Mouse (Mus musculus) heart, embryonic 12.5 days (tissue): ENCODE measurements around the gene Ell3. TPM values are rescaled to one million over a fixed set of nuclear protein-coding genes. Genes with fewer than 3 reads are reported as not detected.

Source experiments
- ATAC-seq: fragments of 200-750 bp; cut with Nextera tagmentation; 2 replicates; pipeline ENCODE4 v1.8.0; 2017; ENCODE audit warnings: moderate TSS enrichment, moderate library complexity; ENCODE audit not compliant: insufficient number of reproducible peaks, low FRiP score
- H3K27ac ChIP-seq: fragments of 300-500 bp; sonication (generic); 2 replicates; pipeline ENCODE4 v1.5.1; 2016; ENCODE audit warnings: mild to moderate bottlenecking, moderate library complexity; ENCODE audit not compliant: poor library complexity, severe bottlenecking
- H3K27me3 ChIP-seq: fragments of 300-500 bp; sonication (generic); replicated peaks from 2 replicates; pipeline ENCODE4 v1.6.1; 2016; ENCODE audit warnings: mild to moderate bottlenecking, moderate library complexity
- H3K36me3 ChIP-seq: fragments of 300-500 bp; sonication (generic); 2 replicates; pipeline ENCODE4 v1.6.1; 2016; ENCODE audit warnings: mild to moderate bottlenecking, moderate library complexity
- H3K4me1 ChIP-seq: fragments of 300-500 bp; sonication (generic); replicated peaks from 2 replicates; pipeline ENCODE4 v1.6.1; 2016; ENCODE audit warnings: mild to moderate bottlenecking
- H3K4me2 ChIP-seq: fragments of 300-500 bp; sonication (generic); 2 replicates; pipeline ENCODE4 v1.6.1; 2016; ENCODE audit warnings: mild to moderate bottlenecking, moderate library complexity
- H3K4me3 ChIP-seq: fragments of 300-500 bp; sonication (generic); 2 replicates; pipeline ENCODE4 v1.5.1; 2016; ENCODE audit warnings: mild to moderate bottlenecking
- H3K9ac ChIP-seq: fragments of 300-500 bp; sonication (generic); 2 replicates; pipeline ENCODE4 v1.6.1; 2016; ENCODE audit warnings: mild to moderate bottlenecking, moderate library complexity
- H3K9me3 ChIP-seq: fragments of 300-500 bp; sonication (generic); replicated peaks from 2 replicates; pipeline ENCODE4 v1.6.1; 2016; ENCODE audit warnings: mild to moderate bottlenecking, moderate library complexity
- WGBS: fragments of 180-500 bp; shearing (Covaris S2); methylation state at CpG from one replicate; pipeline ENCODE4 v1.1.7; 2016; 5-methylcytosine and 5-hydroxymethylcytosine counted together
- polyA plus RNA-seq: library from polyadenylated mRNA; unstranded; fragments of >200 nt; fragmentation: Nextera tagmentation; extraction: Ambion mirVana; gene quantifications from 2 replicates; pipeline ENCODE4 v1.2.1, GENCODE M21; 2016

The Ell3 gene
- polyA plus RNA-seq, 1 experiment from 2014 or later, result 1.4 TPM

GRCm38 (mm10) chr2:121460071-121460470 is 16.0 kb upstream of the Ell3 start:
- H3K9me3 ChIP-seq, result no peaks in the 10 kb centered on the region
- WGBS, result 72% methylated on average over 2 of the region's 2 CpGs
- no peaks in the 10 kb centered on the region for H3K27me3 ChIP-seq
- no peak for ATAC-seq
- H3K9ac ChIP-seq, result no peak overlapping the region
- peaks cover 18% of the 10 kb centered on the region for H3K36me3 ChIP-seq
- H3K4me1 ChIP-seq, result peaks cover 4% of the 10 kb centered on the region
- no peak overlapping the region for H3K4me2 ChIP-seq
- H3K4me3 ChIP-seq, result no peak overlapping the region
- H3K27ac ChIP-seq, result no peak overlapping the region

- Histone ChIP-seq H3K27me3 (no peaks in the 10 kb centered on the region), H3K36me3 (peaks cover 42% of the 10 kb centered on the region), H3K4me3 (peak within 1 kb of the TSS; percentile 70), H3K27ac (peak within 1 kb of the TSS; percentile 81), H3K9ac (peak within 1 kb of the TSS; percentile 83), H3K4me2 (peak within 1 kb of the TSS; percentile 74), H3K4me1 (peaks cover 25% of the 10 kb centered on the region), H3K9me3 (no peaks in the 10 kb centered on the region)
- whole genome bisulfite sequencing, result 2% methylated on average over 41 of the region's 41 CpGs
- ATAC-seq, result peak; percentile 89
Measured at GRCm38 (mm10) chr2:121456692-121457642, 12.9 kb upstream of the Ell3 start, which contains the start of gene Serinc4. TSS of gene Serinc4 (minus strand) at chr2:121456781.

- WGBS, result 78% methylated on average over 5 of the region's 5 CpGs
- peaks cover 36% of the 10 kb centered on the region for H3K4me1 ChIP-seq
- H3K27me3 ChIP-seq, result no peaks in the 10 kb centered on the region
- no peak overlapping the region for H3K27ac ChIP-seq
- no peaks in the 10 kb centered on the region for H3K9me3 ChIP-seq
- no peak overlapping the region for H3K4me3 ChIP-seq
- H3K9ac ChIP-seq, result no peak overlapping the region
- no peak for ATAC-seq
- peaks cover 47% of the 10 kb centered on the region for H3K36me3 ChIP-seq
- no peak overlapping the region for H3K4me2 ChIP-seq
Measured at GRCm38 (mm10) chr2:121455534-121455933, 11.5 kb upstream of the Ell3 start.

GRCm38 (mm10) chr2:121453917-121454316 is 9.8 kb upstream of the Ell3 start:
- Histone ChIP-seq H3K27me3 (no peaks in the 10 kb centered on the region), H3K4me3 (no peak overlapping the region), H3K36me3 (peaks cover 39% of the 10 kb centered on the region), H3K9ac (no peak overlapping the region), H3K9me3 (no peaks in the 10 kb centered on the region), H3K27ac (peak overlapping the region; percentile 79), H3K4me1 (peaks cover 39% of the 10 kb centered on the region), H3K4me2 (peak overlapping the region; percentile 34)
- WGBS, result 81% methylated on average over 6 of the region's 6 CpGs
- no peak for ATAC-seq

- Histone ChIP-seq H3K9me3 (no peaks in the 10 kb centered on the region), H3K27me3 (no peaks in the 10 kb centered on the region), H3K9ac (no peak within 1 kb of the TSS), H3K4me1 (peaks cover 40% of the 10 kb centered on the region), H3K36me3 (peaks cover 33% of the 10 kb centered on the region), H3K4me3 (no peak within 1 kb of the TSS), H3K4me2 (peak within 1 kb of the TSS; percentile 34), H3K27ac (peak within 1 kb of the TSS; percentile 79)
- no peak for ATAC-seq
- WGBS, result 57% methylated on average over 4 of the region's 4 CpGs
Measured at GRCm38 (mm10) chr2:121452990-121453389, 8.9 kb upstream of the Ell3 start, which contains the start of gene Hypk. TSS of gene Hypk (plus strand) at chr2:121453290.

GRCm38 (mm10) chr2:121452361-121452760 is 8.3 kb upstream of the Ell3 start:
- H3K4me2 ChIP-seq, result peak overlapping the region; percentile 34
- peaks cover 46% of the 10 kb centered on the region for H3K4me1 ChIP-seq
- H3K9ac ChIP-seq, result no peak overlapping the region
- ATAC-seq, result no peak
- H3K36me3 ChIP-seq, result peaks cover 33% of the 10 kb centered on the region
- no peaks in the 10 kb centered on the region for H3K27me3 ChIP-seq
- H3K9me3 ChIP-seq, result no peaks in the 10 kb centered on the region
- no peak overlapping the region for H3K4me3 ChIP-seq
- 64% methylated on average over 4 of the region's 4 CpGs for WGBS
- peak overlapping the region; percentile 79 for H3K27ac ChIP-seq

GRCm38 (mm10) chr2:121450093-121450492 is 6.0 kb upstream of the Ell3 start:
- H3K27ac ChIP-seq, result peak overlapping the region; percentile 98
- H3K9ac ChIP-seq, result peak overlapping the region; percentile 96
- peaks cover 42% of the 10 kb centered on the region for H3K4me1 ChIP-seq
- no peaks in the 10 kb centered on the region for H3K9me3 ChIP-seq
- under 1% methylated on average over 7 of the region's 7 CpGs for WGBS
- H3K4me2 ChIP-seq, result peak overlapping the region; percentile 86
- peak overlapping the region; percentile 90 for H3K4me3 ChIP-seq
- H3K27me3 ChIP-seq, result no peaks in the 10 kb centered on the region
- ATAC-seq, result no peak
- H3K36me3 ChIP-seq, result peaks cover 33% of the 10 kb centered on the region

- peak; percentile 9 for ATAC-seq
- peak overlapping the region; percentile 90 for H3K4me3 ChIP-seq
- WGBS, result 0% methylated on average over 53 of the region's 54 CpGs
- peak overlapping the region; percentile 86 for H3K4me2 ChIP-seq
- peaks cover 42% of the 10 kb centered on the region for H3K4me1 ChIP-seq
- H3K9ac ChIP-seq, result peak overlapping the region; percentile 96
- H3K27ac ChIP-seq, result peak overlapping the region; percentile 98
- no peaks in the 10 kb centered on the region for H3K27me3 ChIP-seq
- no peaks in the 10 kb centered on the region for H3K9me3 ChIP-seq
- peaks cover 31% of the 10 kb centered on the region for H3K36me3 ChIP-seq
Measured at GRCm38 (mm10) chr2:121449545-121450011, 5.5 kb upstream of the Ell3 start.

- Histone ChIP-seq H3K4me2 (peak within 1 kb of the TSS; percentile 89), H3K27me3 (no peaks in the 10 kb centered on the region), H3K36me3 (peaks cover 27% of the 10 kb centered on the region), H3K4me1 (peaks cover 40% of the 10 kb centered on the region), H3K27ac (peak within 1 kb of the TSS; percentile 98), H3K4me3 (peak within 1 kb of the TSS; percentile 90), H3K9me3 (no peaks in the 10 kb centered on the region), H3K9ac (peak within 1 kb of the TSS; percentile 96)
- under 1% methylated on average over 73 of the region's 74 CpGs for WGBS
- peak; percentile 99 for ATAC-seq
Measured at GRCm38 (mm10) chr2:121448739-121449535, 4.9 kb upstream of the Ell3 start, which contains the start of gene Serf2. TSS of gene Serf2 (plus strand) at chr2:121449195.

GRCm38 (mm10) chr2:121448136-121448535 is 4.1 kb upstream of the Ell3 start:
- ATAC-seq, result no peak
- peak overlapping the region; percentile 79 for H3K9ac ChIP-seq
- peaks cover 19% of the 10 kb centered on the region for H3K36me3 ChIP-seq
- H3K27me3 ChIP-seq, result no peaks in the 10 kb centered on the region
- H3K27ac ChIP-seq, result peak overlapping the region; percentile 97
- 13% methylated on average over 9 of the region's 9 CpGs for WGBS
- H3K4me1 ChIP-seq, result peaks cover 35% of the 10 kb centered on the region
- no peaks in the 10 kb centered on the region for H3K9me3 ChIP-seq
- peak overlapping the region; percentile 89 for H3K4me2 ChIP-seq
- H3K4me3 ChIP-seq, result peak overlapping the region; percentile 90

GRCm38 (mm10) chr2:121447006-121447405 is 2.9 kb upstream of the Ell3 start:
- H3K27ac ChIP-seq, result no peak overlapping the region
- H3K4me2 ChIP-seq, result no peak overlapping the region
- no peak for ATAC-seq
- H3K36me3 ChIP-seq, result peaks cover 9% of the 10 kb centered on the region
- no peaks in the 10 kb centered on the region for H3K9me3 ChIP-seq
- no peak overlapping the region for H3K4me3 ChIP-seq
- no peaks in the 10 kb centered on the region for H3K27me3 ChIP-seq
- H3K4me1 ChIP-seq, result peaks cover 35% of the 10 kb centered on the region
- no peak overlapping the region for H3K9ac ChIP-seq
- 88% methylated on average over 3 of the region's 3 CpGs for WGBS
